Mouse (Mus musculus): ENCODE data around the gene Kctd2. TPM values are rescaled to one million over a fixed set of nuclear protein-coding genes. Genes with fewer than 3 reads are reported as not detected.
"Not testable (repeated sequence)": the region's sequence is repeated elsewhere in the genome, so short reads cannot be mapped to it uniquely, and the experiment has no call there.

Kctd2 gene
- polyA plus RNA-seq, 1 experiment from 2014 or later, result 22.7 TPM

GRCm38 (mm10) chr11:115452281-115452860, 32.4 kb downstream of the Kctd2 start:
- H3K4me1 ChIP-seq (ENCODE audit: control insufficient read depth, insufficient read depth, low read length), result peaks cover 14% of the 10 kb centered on the region
- no peaks in the 10 kb centered on the region for H3K36me3 ChIP-seq (ENCODE audit: control insufficient read depth, insufficient read depth, low read length)
- H3K9me3 ChIP-seq (ENCODE audit: control insufficient read depth, low read length), result 0 out of 2 replicates have a peak, but pooled peaks cover 3% of the 10 kb centered on the region
- no peak for ATAC-seq (ENCODE audit: low FRiP score, low TSS enrichment)
- no peak overlapping the region for H3K9ac ChIP-seq (ENCODE audit: low read depth, low read length)
- no peaks in the 10 kb centered on the region; the same call in 1 of the 2 replicates for H3K27me3 ChIP-seq (ENCODE audit: control insufficient read depth, insufficient read depth, low read length)
- no peak overlapping the region for H3K4me2 ChIP-seq (replicated peaks; ENCODE audit: low read depth, low read length)
- H3K27ac ChIP-seq (ENCODE audit: low read depth, low read length), result no peak overlapping the region
- 91% methylated on average over 7 of the region's 7 CpGs for WGBS
- H3K4me3 ChIP-seq (ENCODE audit: low read length), result no peak overlapping the region

DNA sequence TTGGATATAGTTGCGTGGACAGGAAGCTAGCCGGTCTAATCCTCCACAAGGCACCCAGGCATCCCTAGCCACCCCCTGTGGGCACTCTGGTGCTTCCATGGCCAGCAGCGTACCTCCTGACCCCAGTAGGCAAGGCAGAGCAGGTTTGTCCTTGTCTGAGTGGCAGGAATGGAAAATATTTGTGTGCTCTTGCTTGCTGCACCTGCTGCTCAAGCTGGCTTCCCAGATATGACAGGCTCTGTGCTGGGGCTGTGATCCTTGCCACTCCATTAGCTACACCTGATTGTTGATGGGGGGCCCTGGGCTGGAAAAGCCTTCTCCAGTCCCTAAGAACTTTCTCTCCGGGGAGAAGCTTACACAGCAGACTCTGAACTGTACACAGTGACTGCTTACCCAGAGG, 33.4 kb downstream of the Kctd2 start:
- no peak overlapping the region for H3K4me2 ChIP-seq (replicated peaks; ENCODE audit: low read depth, low read length)
- H3K27me3 ChIP-seq (ENCODE audit: control insufficient read depth, insufficient read depth, low read length), result no peaks in the 10 kb centered on the region
- H3K27ac ChIP-seq (ENCODE audit: low read depth, low read length), result no peak overlapping the region
- H3K9ac ChIP-seq (ENCODE audit: low read depth, low read length), result no peak overlapping the region
- H3K4me3 ChIP-seq (ENCODE audit: low read length), result no peak overlapping the region
- no peak for ATAC-seq (ENCODE audit: low FRiP score, low TSS enrichment)
- peaks cover 13% of the 10 kb centered on the region for H3K4me1 ChIP-seq (ENCODE audit: control insufficient read depth, insufficient read depth, low read length)
- 56% methylated on average over 4 of the region's 4 CpGs for WGBS
- H3K36me3 ChIP-seq (ENCODE audit: control insufficient read depth, insufficient read depth, low read length), result no peaks in the 10 kb centered on the region
- H3K9me3 ChIP-seq (ENCODE audit: control insufficient read depth, low read length), result 0 out of 2 replicates have a peak, but pooled peaks cover 3% of the 10 kb centered on the region

GRCm38 (mm10) chr11:115454822-115455221, 34.9 kb downstream of the Kctd2 start:
- H3K27me3 ChIP-seq (ENCODE audit: control insufficient read depth, insufficient read depth, low read length); ATAC-seq (ENCODE audit: low FRiP score, low TSS enrichment); H3K4me2 ChIP-seq (replicated peaks; ENCODE audit: low read depth, low read length); H3K27ac ChIP-seq (ENCODE audit: low read depth, low read length); H3K9ac ChIP-seq (ENCODE audit: low read depth, low read length); H3K4me3 ChIP-seq (ENCODE audit: low read length); H3K9me3 ChIP-seq (ENCODE audit: control insufficient read depth, low read length); H3K36me3 ChIP-seq (ENCODE audit: control insufficient read depth, insufficient read depth, low read length): not testable (repeated sequence)
- peaks cover 13% of the 10 kb centered on the region for H3K4me1 ChIP-seq (ENCODE audit: control insufficient read depth, insufficient read depth, low read length)
- WGBS, result 86% methylated on average over 6 of the region's 6 CpGs

GRCm38 (mm10) chr11:115455619-115456018, 35.7 kb downstream of the Kctd2 start:
- 87% methylated on average over 15 of the region's 15 CpGs for WGBS
- H3K9ac ChIP-seq (ENCODE audit: low read depth, low read length), result no peak overlapping the region

DNA sequence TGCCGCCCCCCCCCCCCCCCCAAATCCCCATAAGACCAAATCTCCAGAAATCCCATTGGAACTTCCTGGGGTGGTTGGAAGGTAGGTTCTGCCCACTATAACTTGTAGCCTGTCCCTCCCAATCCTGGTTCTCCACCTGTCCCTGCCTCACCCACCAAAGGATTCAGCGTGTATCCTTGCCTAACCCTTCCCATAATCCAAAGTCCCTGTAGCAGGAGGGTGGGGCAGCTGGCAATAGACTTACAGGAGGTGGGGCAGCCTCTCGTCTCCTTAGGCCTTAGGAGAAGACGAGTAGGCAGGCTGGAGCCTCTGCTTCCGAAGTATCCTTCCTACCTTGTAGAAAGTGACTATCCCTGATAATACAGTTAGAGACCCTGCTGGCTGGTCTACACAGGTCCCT, 36.3 kb downstream of the Kctd2 start:
- Histone ChIP-seq H3K9ac (ENCODE audit: low read depth, low read length) (no peak overlapping the region), H3K9me3 (ENCODE audit: control insufficient read depth, low read length) (0 out of 2 replicates have a peak, but pooled peaks cover 3% of the 10 kb centered on the region), H3K4me1 (ENCODE audit: control insufficient read depth, insufficient read depth, low read length) (peaks cover 6% of the 10 kb centered on the region; the same call in 1 of the 2 replicates), H3K4me3 (ENCODE audit: low read length) (no peak overlapping the region), H3K27ac (ENCODE audit: low read depth, low read length) (no peak overlapping the region), H3K4me2 (replicated peaks; ENCODE audit: low read depth, low read length) (no peak overlapping the region), H3K36me3 (ENCODE audit: control insufficient read depth, insufficient read depth, low read length) (no peaks in the 10 kb centered on the region), H3K27me3 (ENCODE audit: control insufficient read depth, insufficient read depth, low read length) (no peaks in the 10 kb centered on the region)
- no peak for ATAC-seq (ENCODE audit: low FRiP score, low TSS enrichment)
- 83% methylated on average over 4 of the region's 5 CpGs for WGBS

More at GRCm38 (mm10) chr11:115455619-115456018, 35.7 kb downstream of the Kctd2 start:
- H3K4me1 ChIP-seq (ENCODE audit: control insufficient read depth, insufficient read depth, low read length), result peaks cover 6% of the 10 kb centered on the region; the same call in 1 of the 2 replicates
- no peak overlapping the region for H3K4me2 ChIP-seq (replicated peaks; ENCODE audit: low read depth, low read length)
- no peaks in the 10 kb centered on the region for H3K27me3 ChIP-seq (ENCODE audit: control insufficient read depth, insufficient read depth, low read length)
- ATAC-seq (ENCODE audit: low FRiP score, low TSS enrichment), result no peak
- 0 out of 2 replicates have a peak, but pooled peaks cover 3% of the 10 kb centered on the region for H3K9me3 ChIP-seq (ENCODE audit: control insufficient read depth, low read length)
- no peak overlapping the region for H3K4me3 ChIP-seq (ENCODE audit: low read length)
- H3K27ac ChIP-seq (ENCODE audit: low read depth, low read length), result no peak overlapping the region
- no peaks in the 10 kb centered on the region for H3K36me3 ChIP-seq (ENCODE audit: control insufficient read depth, insufficient read depth, low read length)

DNA sequence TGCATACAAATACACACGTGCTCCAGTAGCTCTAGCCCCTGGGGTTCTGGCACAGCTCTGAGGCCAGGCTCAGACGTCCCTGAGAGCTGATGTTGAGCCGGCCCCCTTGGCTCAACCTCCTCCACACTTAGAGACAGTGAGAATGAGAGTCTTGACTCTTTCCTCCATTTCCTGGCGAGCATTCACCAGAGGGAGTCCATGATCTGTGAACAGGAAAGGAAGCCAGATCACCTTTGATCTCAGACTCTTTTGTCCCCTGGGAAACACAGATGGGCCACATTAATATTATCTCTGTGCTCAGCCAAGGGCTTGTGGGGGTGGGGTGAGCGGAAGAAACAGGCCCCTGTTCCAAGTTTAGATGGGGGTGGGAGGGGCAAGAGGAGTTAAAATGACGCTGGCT, 37.5 kb downstream of the Kctd2 start:
- Histone ChIP-seq H3K27ac (ENCODE audit: low read depth, low read length) (no peak overlapping the region), H3K4me3 (ENCODE audit: low read length) (no peak overlapping the region), H3K36me3 (ENCODE audit: control insufficient read depth, insufficient read depth, low read length) (no peaks in the 10 kb centered on the region), H3K27me3 (ENCODE audit: control insufficient read depth, insufficient read depth, low read length) (no peaks in the 10 kb centered on the region), H3K4me1 (ENCODE audit: control insufficient read depth, insufficient read depth, low read length) (peaks cover 10% of the 10 kb centered on the region; the same call in 1 of the 2 replicates), H3K9ac (ENCODE audit: low read depth, low read length) (no peak overlapping the region), H3K4me2 (replicated peaks; ENCODE audit: low read depth, low read length) (no peak overlapping the region), H3K9me3 (ENCODE audit: control insufficient read depth, low read length) (0 out of 2 replicates have a peak, but pooled peaks cover 3% of the 10 kb centered on the region)
- no peak for ATAC-seq (ENCODE audit: low FRiP score, low TSS enrichment)
- WGBS, result 24% methylated on average over 6 of the region's 6 CpGs

DNA sequence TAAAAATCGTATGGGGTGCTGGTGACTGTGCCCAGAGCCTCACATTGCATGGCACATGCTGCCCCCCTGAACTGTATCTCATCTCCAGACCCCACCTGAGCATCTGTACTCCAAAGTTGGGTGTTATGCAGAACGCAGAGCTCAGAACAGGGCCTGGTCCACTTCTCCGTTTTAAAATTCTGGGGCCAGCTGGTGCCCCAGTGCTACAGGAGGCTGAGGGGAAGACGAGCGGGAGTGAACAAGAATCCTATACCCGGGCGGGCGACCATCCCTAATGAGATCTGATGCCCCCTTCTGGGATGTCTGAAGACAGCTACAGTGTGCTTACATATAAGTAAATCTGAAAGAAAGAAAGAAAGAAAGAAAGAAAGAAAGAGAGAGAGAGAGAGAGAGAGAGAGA, 41.0 kb downstream of the Kctd2 start:
- no peaks in the 10 kb centered on the region for H3K9me3 ChIP-seq (ENCODE audit: control insufficient read depth, low read length)
- H3K27me3 ChIP-seq (ENCODE audit: control insufficient read depth, insufficient read depth, low read length), result no peaks in the 10 kb centered on the region
- H3K9ac ChIP-seq (ENCODE audit: low read depth, low read length), result no peak overlapping the region
- H3K36me3 ChIP-seq (ENCODE audit: control insufficient read depth, insufficient read depth, low read length), result no peaks in the 10 kb centered on the region
- no peak overlapping the region for H3K4me3 ChIP-seq (ENCODE audit: low read length)
- peaks cover 10% of the 10 kb centered on the region; the same call in 1 of the 2 replicates for H3K4me1 ChIP-seq (ENCODE audit: control insufficient read depth, insufficient read depth, low read length)
- no peak for ATAC-seq (ENCODE audit: low FRiP score, low TSS enrichment)
- no peak overlapping the region for H3K27ac ChIP-seq (ENCODE audit: low read depth, low read length)
- 32% methylated on average over 8 of the region's 8 CpGs for WGBS
- H3K4me2 ChIP-seq (replicated peaks; ENCODE audit: low read depth, low read length), result no peak overlapping the region

DNA sequence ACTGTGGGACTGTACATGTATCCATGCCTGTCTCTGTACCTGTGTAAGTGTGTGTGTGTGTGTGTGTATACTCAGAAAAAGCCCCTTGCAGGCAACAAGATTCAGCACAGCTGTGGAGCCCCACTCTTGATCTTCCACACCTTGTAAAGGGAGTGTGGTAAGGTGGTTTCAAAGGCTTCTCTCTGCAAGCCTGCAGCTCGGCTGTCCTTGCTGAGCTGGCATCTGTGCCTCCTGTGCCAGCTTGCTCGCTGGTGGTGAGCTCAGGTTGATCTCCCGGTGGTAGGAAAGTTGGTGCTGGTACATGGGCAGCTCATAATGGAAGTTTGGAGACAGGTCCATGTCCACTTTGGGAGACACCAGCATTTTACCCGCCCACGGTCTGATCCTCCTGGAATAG, 41.9 kb downstream of the Kctd2 start:
- Histone ChIP-seq H3K4me2 (replicated peaks; ENCODE audit: low read depth, low read length) (no peak overlapping the region), H3K9ac (ENCODE audit: low read depth, low read length) (peak overlapping the region; percentile 18; the same call in 1 of the 2 replicates), H3K27ac (ENCODE audit: low read depth, low read length) (no peak overlapping the region), H3K9me3 (ENCODE audit: control insufficient read depth, low read length) (no peaks in the 10 kb centered on the region), H3K36me3 (ENCODE audit: control insufficient read depth, insufficient read depth, low read length) (no peaks in the 10 kb centered on the region), H3K27me3 (ENCODE audit: control insufficient read depth, insufficient read depth, low read length) (no peaks in the 10 kb centered on the region), H3K4me3 (ENCODE audit: low read length) (no peak overlapping the region), H3K4me1 (ENCODE audit: control insufficient read depth, insufficient read depth, low read length) (peaks cover 10% of the 10 kb centered on the region; the same call in 1 of the 2 replicates)
- no peak for ATAC-seq (ENCODE audit: low FRiP score, low TSS enrichment)
- 72% methylated on average over 5 of the region's 5 CpGs for WGBS

GRCm38 (mm10) chr11:115462243-115462891, 42.4 kb downstream of the Kctd2 start, which contains the start of gene Slc16a5:
Slc16a5 (plus strand) TSS chr11:115462474.
- WGBS, result 74% methylated on average over 16 of the region's 16 CpGs
- peaks cover 9% of the 10 kb centered on the region for H3K4me1 ChIP-seq (ENCODE audit: control insufficient read depth, insufficient read depth, low read length)
- H3K4me3 ChIP-seq (ENCODE audit: low read length), result peak within 1 kb of the TSS; percentile 17; the same call in 1 of the 2 replicates
- no peaks in the 10 kb centered on the region for H3K9me3 ChIP-seq (ENCODE audit: control insufficient read depth, low read length)
- H3K27me3 ChIP-seq (ENCODE audit: control insufficient read depth, insufficient read depth, low read length), result no peaks in the 10 kb centered on the region
- peak within 1 kb of the TSS; percentile 18; the same call in 1 of the 2 replicates for H3K9ac ChIP-seq (ENCODE audit: low read depth, low read length)
- H3K27ac ChIP-seq (ENCODE audit: low read depth, low read length), result peak within 1 kb of the TSS; percentile 48; the same call in 1 of the 2 replicates
- 0 out of 2 replicates have a peak, but pooled peaks have one; percentile 20 for ATAC-seq (ENCODE audit: low FRiP score, low TSS enrichment)
- peak within 1 kb of the TSS; percentile 22 for H3K4me2 ChIP-seq (replicated peaks; ENCODE audit: low read depth, low read length)
- no peaks in the 10 kb centered on the region for H3K36me3 ChIP-seq (ENCODE audit: control insufficient read depth, insufficient read depth, low read length)

Data from kidney, embryonic 14.5 days (tissue).